Mouse (Mus musculus) CH12.LX (cell line): ENCODE data around the gene Car14. TPM values are rescaled to one million over a fixed set of nuclear protein-coding genes. Genes with fewer than 3 reads are reported as not detected.
"Not testable (repeated sequence)": the region's sequence is repeated elsewhere in the genome, so short reads cannot be mapped to it uniquely, and the experiment has no call there.

ENCODE experiments used
- DNase-seq: peaks from one replicate; pipeline ENCODE4 v3.0.0-alpha.2; 2013; ENCODE audit errors: extremely low read depth
- H3K27ac ChIP-seq: 2 replicates; pipeline ENCODE4 v1.5.1; 2012; ENCODE audit warnings: low read depth, mild to moderate bottlenecking, control low read depth, moderate library complexity; ENCODE audit not compliant: insufficient read depth
- H3K27me3 ChIP-seq: replicated peaks from 2 replicates; pipeline ENCODE3; 2012; ENCODE audit warnings: inconsistent platforms
- H3K36me3 ChIP-seq, 2 experiments: replicated peaks in 1 of 2; 2 replicates each; pipeline versions ENCODE3 to v1.6.1; 2012; ENCODE audit warnings: inconsistent platforms in 1 of 2, low read length in 1 of 2, mild to moderate bottlenecking in 1 of 2, mixed read lengths in 1 of 2, moderate library complexity in 1 of 2; ENCODE audit not compliant: control insufficient read depth in 1 of 2, insufficient read depth in 1 of 2
- H3K4me1 ChIP-seq, 2 experiments: 2 replicates each; pipeline ENCODE4 v1.6.1; 2012; ENCODE audit warnings: inconsistent platforms in 1 of 2, moderate library complexity in 1 of 2; ENCODE audit not compliant: insufficient read depth in 2 of 2, control insufficient read depth in 1 of 2
- H3K4me2 ChIP-seq: 2 replicates; pipeline ENCODE4 v1.6.1; 2012; ENCODE audit warnings: low read depth, mild to moderate bottlenecking, control low read depth; ENCODE audit not compliant: poor library complexity, insufficient read depth, severe bottlenecking
- H3K4me3 ChIP-seq, 3 experiments: fragments of 150-350 bp in 1 of 3; sonication (generic) in 1 of 3; replicated peaks in 1 of 3; 2 replicates each; pipeline versions ENCODE3 to v1.5.1; 2011 to 2012; ENCODE audit warnings: low read depth in 2 of 3, low read length in 2 of 3, mild to moderate bottlenecking in 2 of 3, moderate library complexity in 2 of 3, control low read depth in 1 of 3, improper control_type of control experiment in 1 of 3, inconsistent platforms in 1 of 3, mixed read lengths in 1 of 3; ENCODE audit not compliant: poor library complexity in 1 of 3
- H3K79me2 ChIP-seq: replicated peaks from 2 replicates; pipeline ENCODE4 v1.6.1; 2012; ENCODE audit warnings: mild to moderate bottlenecking, moderate library complexity; ENCODE audit not compliant: control insufficient read depth, poor library complexity, insufficient read depth, severe bottlenecking; ENCODE audit errors: extremely low read depth
- H3K9ac ChIP-seq: 2 replicates; pipeline ENCODE4 v1.6.1; 2012; ENCODE audit warnings: low read depth, mild to moderate bottlenecking, control low read depth, moderate library complexity; ENCODE audit not compliant: insufficient read depth
- H3K9me3 ChIP-seq: replicated peaks from 2 replicates; pipeline ENCODE3; 2012; ENCODE audit warnings: low read length, inconsistent platforms, mixed read lengths
- CHD2 ChIP-seq: IDR thresholded peaks from 2 replicates; pipeline ENCODE4 v1.6.1; 2011; ENCODE audit warnings: low read length, improper control_type of control experiment
- E2F4 ChIP-seq: IDR thresholded peaks from 2 replicates; pipeline ENCODE4 v1.6.1; 2011; ENCODE audit warnings: low read depth, low read length, improper control_type of control experiment; ENCODE audit not compliant: insufficient replicate concordance
- ETS1 ChIP-seq: conservative IDR thresholded peaks from 2 replicates; pipeline ENCODE4 v1.6.1; 2012; ENCODE audit warnings: low read depth, mild to moderate bottlenecking, inconsistent platforms, low read length, improper control_type of control experiment, moderate library complexity
- HCFC1 ChIP-seq: IDR thresholded peaks from 2 replicates; pipeline ENCODE4 v1.6.1; 2012; ENCODE audit warnings: low read depth, mild to moderate bottlenecking, inconsistent platforms, low read length, improper control_type of control experiment
- MAX ChIP-seq: IDR thresholded peaks from 2 replicates; pipeline ENCODE4 v1.6.1; 2011; ENCODE audit warnings: low read length, improper control_type of control experiment
- MEF2A ChIP-seq: IDR thresholded peaks from 2 replicates; pipeline ENCODE4 v1.6.1; 2014; ENCODE audit warnings: low read depth, mild to moderate bottlenecking, inconsistent platforms, low read length, improper control_type of control experiment, borderline replicate concordance
- MYC ChIP-seq: IDR thresholded peaks from 2 replicates; pipeline ENCODE4 v1.6.1; 2011; ENCODE audit warnings: low read depth, mild to moderate bottlenecking, improper control_type of control experiment, low read length
- NELFE ChIP-seq: IDR thresholded peaks from 2 replicates; pipeline ENCODE4 v1.6.1; 2011; ENCODE audit warnings: low read depth, low read length, improper control_type of control experiment
- POLR2A ChIP-seq: IDR thresholded peaks from 2 replicates; pipeline ENCODE4 v1.6.1; 2011; ENCODE audit warnings: low read depth, mild to moderate bottlenecking, improper control_type of control experiment, low read length
- TBP ChIP-seq: conservative IDR thresholded peaks from 2 replicates; pipeline ENCODE4 v1.6.1; 2011; ENCODE audit warnings: low read depth, low read length, improper control_type of control experiment
- UBTF ChIP-seq: IDR thresholded peaks from 2 replicates; pipeline ENCODE4 v1.6.1; 2012; ENCODE audit warnings: low read depth, mild to moderate bottlenecking, inconsistent platforms, low read length, improper control_type of control experiment, moderate library complexity
- USF2 ChIP-seq: conservative IDR thresholded peaks from 2 replicates; pipeline ENCODE4 v1.6.1; 2011; ENCODE audit warnings: low read depth, low read length, improper control_type of control experiment
- dilution Hi-C: fragments of 300-500 bp; cut with MboI; formaldehyde crosslinking; loops from 2 replicates; pipeline ENCODE4 v1.14.3; 2020; ENCODE audit warnings: low sequenced_read_pairs; ENCODE audit not compliant: extremely low pct_unique_long_range_greater_than_20kb, extremely low pct_ligation_motif_present
- in situ Hi-C: fragments of 300-500 bp; cut with MboI; formaldehyde crosslinking; loops from 3 replicates; pipeline ENCODE4 v1.14.3; 2019; ENCODE audit warnings: low sequenced_read_pairs, low pct_ligation_motif_present, low pct_unique_long_range_greater_than_20kb, mixed read lengths
- polyA plus RNA-seq: library from polyadenylated mRNA; unstranded; fragments of >175 nt; gene quantifications from 2 replicates; pipeline ENCODE4 v1.2.1, GENCODE M21; 2012; ENCODE audit warnings: low read depth; ENCODE audit not compliant: insufficient read length
- total RNA-seq, 2 experiments: library from RNA; depleted of rRNA; stranded (reverse); fragments of 300-350 nt in 1 of 2; fragments of >200 nt in 1 of 2; gene quantifications; 2 replicates each; pipeline ENCODE4 v1.2.3; 2012 to 2014

Gene Car14
- total and polyA plus RNA-seq, 3 experiments, result 0.13 to 0.36 TPM; not detected in 1

DNA sequence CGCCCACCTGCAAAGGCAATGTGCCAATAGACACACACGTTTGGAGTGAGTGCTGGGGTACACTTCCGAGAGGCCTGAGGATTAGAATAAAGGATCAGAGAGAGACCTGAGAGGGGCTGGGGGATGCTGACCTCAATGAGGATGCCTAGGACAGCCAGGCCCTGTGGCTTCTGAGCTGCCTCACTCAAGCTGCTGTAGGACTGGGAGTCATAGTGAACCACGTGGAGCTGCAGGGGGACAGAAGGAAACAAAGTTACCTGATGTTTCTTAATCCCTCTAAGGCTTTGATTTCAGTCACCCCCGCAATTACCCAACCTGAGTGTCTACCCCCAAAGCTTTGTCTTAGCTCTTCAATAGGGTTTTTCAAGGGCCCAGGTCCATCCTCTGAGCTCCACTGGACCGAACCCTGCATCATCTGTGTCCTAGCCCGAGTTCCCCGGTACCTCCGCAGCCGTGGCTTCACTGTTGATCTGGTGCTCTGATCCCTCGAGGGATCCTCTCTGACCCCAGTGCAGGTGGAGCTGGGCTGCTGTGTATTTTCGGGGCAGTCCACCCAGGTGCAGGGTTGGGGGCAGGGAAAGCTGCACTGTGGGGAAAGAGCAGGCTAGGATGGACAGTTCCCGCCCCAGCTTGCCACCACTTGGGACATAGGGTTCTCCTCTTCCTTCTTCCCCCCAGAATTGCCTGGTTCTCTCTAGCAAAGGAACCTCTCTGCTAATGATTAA, 4.5 kb downstream of the Car14 start:
- Histone ChIP-seq H3K27me3 (peaks cover 4% of the 10 kb centered on the region), H3K4me3 (no peak overlapping the region), H3K27ac (no peak overlapping the region)
- in situ Hi-C loops, result loop anchor here (5.0 kb wide), 1 partner anchor 33 kb away; no protein-coding TSS in a partner anchor
- TF ChIP-seq ETS1, result no peak
- no peak for TF ChIP-seq MAX
- no peak for TF ChIP-seq MYC
- TF ChIP-seq NELFE, result no peak
- no peak for TF ChIP-seq HCFC1
- TF ChIP-seq UBTF, result no peak
- no peak for TF ChIP-seq E2F4
- TF ChIP-seq TBP, result no peak
- no peak for TF ChIP-seq CHD2
- TF ChIP-seq MEF2A, result no peak
- TF ChIP-seq POLR2A, result no peak
- no peak for TF ChIP-seq USF2
- TF ChIP-seq, all 38 proteins: peak for 0
- H3K36me3 ChIP-seq, result peaks cover 7 to 35% of the 10 kb centered on the region in 2 experiments
- peaks cover 7 to 25% of the 10 kb centered on the region in 2 experiments for H3K4me1 ChIP-seq
- no peaks in the 10 kb centered on the region for H3K9me3 ChIP-seq
- H3K79me2 ChIP-seq, result peaks cover under 1% of the 10 kb centered on the region; the same call in 1 of the 2 replicates
- dilution Hi-C loops, result no loop called here
- no peak overlapping the region for H3K4me2 ChIP-seq
- no peak for DNase-seq
- H3K9ac ChIP-seq, result no peak overlapping the region

- H3K4me3 ChIP-seq, H3K9me3 ChIP-seq, H3K27ac ChIP-seq, H3K27me3 ChIP-seq, dilution Hi-C loops, DNase-seq, in situ Hi-C loops, H3K9ac ChIP-seq, H3K4me2 ChIP-seq: not testable (repeated sequence)
- Histone ChIP-seq H3K79me2 (peaks cover 15% of the 10 kb centered on the region), H3K4me1 (peaks cover 10 to 49% of the 10 kb centered on the region in 2 experiments), H3K36me3 (peaks cover 7 to 32% of the 10 kb centered on the region in 2 experiments)
Measured at GRCm38 (mm10) chr3:95895501-95895900, 9.0 kb downstream of the Car14 start.
